9 mouse cellular contexts compared by ENCODE assay signal in the genomic region with DNA sequence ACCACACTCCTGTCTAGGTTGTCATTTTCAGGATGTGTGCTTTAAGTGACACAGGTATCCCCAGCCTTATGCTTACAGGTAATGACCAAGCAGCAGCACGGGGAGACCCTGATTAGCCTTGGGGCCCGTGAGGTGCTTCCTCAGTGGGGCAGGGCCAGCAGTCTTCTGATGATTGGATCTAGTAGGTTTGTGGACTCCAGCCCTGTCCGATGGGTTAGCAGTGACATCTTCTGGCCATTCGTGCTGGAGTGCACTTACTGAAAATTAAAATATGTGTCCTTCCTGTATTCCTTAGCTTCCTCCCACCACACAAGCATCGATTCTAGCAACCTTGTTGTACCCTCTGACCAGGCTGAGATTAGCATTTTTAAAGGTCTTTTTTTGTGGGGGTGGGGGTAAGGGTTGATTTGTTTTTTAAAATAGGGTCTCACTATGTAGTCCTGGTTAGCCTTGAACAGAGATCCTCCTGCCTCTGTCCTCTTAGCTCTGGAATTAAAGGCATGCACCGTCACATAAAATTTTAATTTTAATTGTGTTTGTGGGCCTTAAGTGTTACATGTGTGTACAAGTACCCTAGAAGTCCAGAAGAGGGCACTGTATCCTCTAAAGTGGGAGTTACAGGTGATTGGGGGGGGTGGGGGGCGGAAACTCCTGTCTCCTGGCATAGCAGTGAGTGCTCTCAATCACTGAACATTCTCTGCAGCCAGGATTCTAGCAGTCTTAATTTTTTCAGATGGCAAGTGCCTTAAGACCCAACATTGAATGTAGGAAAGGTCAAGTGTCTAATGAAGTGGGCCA. TPM values are rescaled to one million over a fixed set of nuclear protein-coding genes. Genes with fewer than 3 reads are reported as not detected.
DNase-seq lines count a peak whose midpoint lies in the region; ATAC-seq and TF ChIP-seq lines count a peak whose summit lies in the region.
"Had no signal": no experiment of that assay in that cellular context is flagged by ENCODE, and none has a peak within 500 bp of the region (broad histone marks: within the 10 kb centered on the region; RNA-seq: fewer than 3 reads in every experiment).

No protein-coding gene starts in this region.

- 59% methylated on average over 7 of the region's 7 CpGs for WGBS in embryonic facial prominence, embryonic 15.5 days
- WGBS in stomach, postnatal 0 days, result 57% methylated on average over 7 of the region's 7 CpGs

- no peak for TF ChIP-seq EP300 in stomach, postnatal 0 days (optimal IDR thresholded peaks at IDR 0.05)

- intact Hi-C loops in gastrocnemius, adult 2 months (cut with DNase I), result loop anchor here (1.0 kb wide), 1 partner anchor 53 kb away; no protein-coding TSS in a partner anchor
- intact Hi-C loops in left cerebral cortex, postnatal 25 days (cut with DNase I), result loop anchor here (1.0 to 5.0 kb wide), 4 partner anchors 53 to 552 kb away; partner anchors contain the start of gene Zfp148

- peak; percentile 39 for TF ChIP-seq CTCF in gastrocnemius, adult 2 months (IDR thresholded peaks at IDR 0.05)
- peak; percentile 72 for TF ChIP-seq CTCF in stomach, postnatal 0 days (IDR thresholded peaks at IDR 0.05; ENCODE audit: low read depth)

- no peak overlapping the region for H3K4me3 ChIP-seq in gastrocnemius, adult 2 months
- H3K4me3 ChIP-seq in embryonic facial prominence, embryonic 15.5 days (replicated peaks), result no peak overlapping the region
- no peak overlapping the region for H3K4me3 ChIP-seq in stomach, postnatal 0 days (ENCODE audit: low read depth, low read length)
- H3K4me3 ChIP-seq: heart, embryonic 15.5 days had no signal

- ATAC-seq in embryonic facial prominence, embryonic 15.5 days (ENCODE audit: insufficient number of reproducible peaks, low FRiP score, low TSS enrichment, low read depth), result peak; percentile 25; the same call in 1 of the 2 replicates
- 0 out of 2 replicates have a peak, but pooled peaks have one; percentile 22 for ATAC-seq in stomach, postnatal 0 days (ENCODE audit: low FRiP score, low TSS enrichment)

- H3K27ac ChIP-seq in gastrocnemius, adult 2 months, result no peak overlapping the region
- H3K27ac ChIP-seq in embryonic facial prominence, embryonic 15.5 days (replicated peaks), result no peak overlapping the region
- H3K27ac ChIP-seq in stomach, postnatal 0 days (replicated peaks), result no peak overlapping the region
- H3K27ac ChIP-seq: heart, embryonic 15.5 days had no signal

- peaks cover 13% of the 10 kb centered on the region for H3K36me3 ChIP-seq in embryonic facial prominence, embryonic 15.5 days
- H3K36me3 ChIP-seq in stomach, postnatal 0 days (ENCODE audit: control insufficient read depth, insufficient read depth, low read length), result no peaks in the 10 kb centered on the region; the same call in 1 of the 2 replicates

- no peaks in the 10 kb centered on the region for H3K9me3 ChIP-seq in embryonic facial prominence, embryonic 15.5 days (replicated peaks)
- no peaks in the 10 kb centered on the region for H3K9me3 ChIP-seq in stomach, postnatal 0 days (ENCODE audit: control insufficient read depth, low read length)
- H3K9me3 ChIP-seq: heart, embryonic 15.5 days had no signal

- H3K9ac ChIP-seq in embryonic facial prominence, embryonic 15.5 days, result no peak overlapping the region
- no peak overlapping the region for H3K9ac ChIP-seq in stomach, postnatal 0 days (ENCODE audit: low read length)
- H3K9ac ChIP-seq: heart, embryonic 15.5 days had no signal

- no peak for DNase-seq in gastrocnemius, adult 2 months
- DNase-seq in gastrocnemius, adult 18-20 months (ENCODE audit: low spot score), result no peak
- DNase-seq in testis, postnatal 10 days (ENCODE audit: low spot score), result peak; percentile 49
- DNase-seq in testis, postnatal 14 days (ENCODE audit: low spot score), result no peak
- DNase-seq in left cerebral cortex, postnatal 25 days (ENCODE audit: low spot score in 2 of 2), result peak; percentile 23 to 71
- DNase-seq in stomach, postnatal 0 days (ENCODE audit: low spot score), result peak; percentile 43
- DNase-seq in heart, adult 11 months, result no peak

- H3K27me3 ChIP-seq in embryonic facial prominence, embryonic 15.5 days, result no peaks in the 10 kb centered on the region
- H3K27me3 ChIP-seq in stomach, postnatal 0 days (ENCODE audit: control insufficient read depth, insufficient read depth, low read length), result no peaks in the 10 kb centered on the region
- H3K27me3 ChIP-seq: heart, embryonic 15.5 days had no signal

- peaks cover 19% of the 10 kb centered on the region for H3K4me1 ChIP-seq in embryonic facial prominence, embryonic 15.5 days
- H3K4me1 ChIP-seq in stomach, postnatal 0 days (replicated peaks; ENCODE audit: control insufficient read depth, insufficient read depth), result no peaks in the 10 kb centered on the region

- H3K4me2 ChIP-seq in embryonic facial prominence, embryonic 15.5 days (replicated peaks), result no peak overlapping the region
- H3K4me2 ChIP-seq in stomach, postnatal 0 days (replicated peaks; ENCODE audit: low read depth), result no peak overlapping the region
- H3K4me2 ChIP-seq: heart, embryonic 15.5 days had no signal

RNA-seq across cellular contexts. Expression of gene Muc13, which starts 49.0 kb away (rescaled TPM):
- total RNA-seq in gastrocnemius, adult 2 months (2021), result not detected
- total RNA-seq in gastrocnemius, adult 18-20 months (2021), result not detected
- 0.25 and 0.52 TPM in 2 replicates for polyA plus RNA-seq in embryonic facial prominence, embryonic 15.5 days (2015; fragmentation: Nextera tagmentation; extraction: Ambion mirVana)
- total RNA-seq in left cerebral cortex, postnatal 25 days (2021), result under 1 TPM in 1 of 2 experiments, not detected in 1; 0.16 TPM
- polyA plus RNA-seq in stomach, postnatal 0 days (2015; fragmentation: Nextera tagmentation; extraction: Ambion mirVana), result 8.7 and 10.6 TPM in 2 replicates

Comparison
In these comparisons a context has a peak if more than half of its experiments do, and no peak if none do; other contexts are left out.
1. DNase-seq: peak in testis, postnatal 10 days (single experiment), left cerebral cortex, postnatal 25 days (2 of 2) and stomach, postnatal 0 days (single experiment); none in gastrocnemius, adult 2 months (single experiment), gastrocnemius, adult 18-20 months (single experiment), testis, postnatal 14 days (single experiment) and heart, adult 11 months (single experiment).